Mouse (Mus musculus): Measurements from ENCODE around the gene Neurl1a.

GRCm38 (mm10) chr19:47178431-47179271, at the start of gene Neurl1a:
- TF ChIP-seq TAL1 (IDR thresholded peaks at IDR 0.05; ENCODE audit: low read length) (no peak), GATA1 (IDR thresholded peaks at IDR 0.05; ENCODE audit: low read length) (no peak)
